Mouse (Mus musculus) frontal cortex, postnatal 10 days (tissue): ENCODE measurements at regions not wholly inside any gene's neighbourhood (a gene's known extent, or its start where the extent isn't known, plus 50 kb on each side); places are given as distances from the start of the nearest gene placed in this dataset.

ENCODE experiments used
- DNase-seq, 2 experiments: peaks; one replicate each; pipeline ENCODE4 v3.0.0; 2022; ENCODE audit warnings: low spot score in 2 of 2, mixed read lengths in 1 of 2

DNA sequence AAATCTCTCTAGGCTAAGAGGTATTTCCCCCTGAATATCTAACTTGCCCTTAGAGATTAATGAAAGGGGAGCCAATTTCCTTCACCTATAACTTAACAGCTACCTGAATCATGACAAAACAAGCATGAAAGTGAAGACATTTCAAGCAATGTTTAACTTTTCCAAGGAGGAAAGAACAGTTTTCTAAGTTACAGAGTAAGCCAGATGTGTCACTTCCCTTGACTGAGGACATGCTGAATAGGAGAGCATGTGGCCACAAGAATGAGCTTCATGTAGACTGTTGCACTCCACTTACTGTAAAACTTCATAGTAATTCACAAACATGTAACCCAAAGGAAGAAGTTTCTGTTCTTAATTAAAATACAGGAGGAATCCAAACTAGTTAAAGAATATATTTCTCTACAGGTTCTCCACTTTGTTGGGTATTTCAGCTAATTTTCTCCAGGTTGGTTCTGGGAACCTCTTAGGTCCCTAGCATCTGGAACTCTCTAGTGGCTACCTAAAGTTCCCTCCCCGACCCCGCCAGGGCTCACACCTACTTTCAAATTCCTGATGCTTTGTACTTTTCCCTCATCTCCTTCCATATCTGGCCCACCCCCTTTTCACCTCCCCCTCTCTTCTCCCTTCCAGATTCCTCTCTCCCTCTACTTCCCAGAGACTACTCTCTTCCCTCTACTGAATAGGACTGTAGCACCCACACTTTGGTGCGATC, 142.0 kb upstream of the Tyrp1 start:
- no peak for DNase-seq

DNA sequence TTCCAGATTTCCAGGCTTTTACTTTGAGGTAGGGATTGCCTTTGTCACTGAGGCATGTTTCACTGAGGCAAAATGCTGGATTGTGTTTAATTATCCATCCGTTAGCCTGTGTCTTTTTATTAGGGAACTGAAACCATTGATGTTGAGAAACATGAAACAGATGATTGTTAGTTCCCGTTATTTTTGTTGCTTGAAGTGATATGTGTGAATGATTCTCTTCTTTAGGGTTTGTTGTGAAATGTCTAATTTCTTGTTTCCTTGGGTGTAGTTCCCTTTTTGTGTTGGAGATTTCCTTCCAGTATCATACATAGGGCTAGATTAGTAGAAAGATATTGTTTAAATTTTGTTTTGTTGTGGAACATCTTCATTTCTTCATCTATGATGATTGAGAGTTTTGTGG, 121.2 kb upstream of the Tyrp1 start:
- DNase-seq = no peak

DNA sequence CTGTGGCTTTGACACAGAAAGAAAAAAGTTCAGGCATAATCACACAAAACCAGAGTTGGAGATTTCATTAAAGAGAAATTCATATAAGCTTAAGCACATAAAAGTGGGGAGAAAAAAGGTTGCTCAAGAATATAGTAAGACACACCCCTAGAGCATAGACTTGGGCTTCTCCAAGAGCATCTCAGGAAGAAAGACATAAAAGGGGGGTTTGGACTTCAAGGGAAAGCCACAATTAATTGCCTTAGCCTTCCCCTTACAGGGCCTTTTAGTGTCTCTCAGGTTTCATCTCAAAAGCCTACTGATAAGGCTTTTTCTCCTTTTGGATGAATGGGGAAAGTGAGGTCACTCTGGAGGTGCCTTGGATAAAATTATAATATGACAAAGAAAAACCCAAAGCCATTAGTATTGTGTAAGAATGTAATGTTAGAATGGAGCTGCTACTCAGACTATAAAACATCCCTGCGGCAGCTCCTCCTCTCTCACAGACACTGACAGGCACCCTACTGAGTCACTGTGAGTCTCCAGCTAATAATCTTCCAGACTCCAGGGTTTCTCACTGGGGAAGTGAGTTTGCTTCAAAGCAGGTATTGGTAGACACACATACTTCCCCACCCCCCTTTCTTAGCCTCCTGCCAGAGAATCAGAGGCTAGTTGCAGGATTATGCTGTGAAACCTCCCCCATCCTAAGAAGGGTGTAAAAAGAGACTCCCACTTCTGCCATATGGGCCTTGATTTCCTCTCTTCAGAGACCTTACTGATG, 88.8 kb upstream of the Tyrp1 start:
- no peak for DNase-seq

DNA sequence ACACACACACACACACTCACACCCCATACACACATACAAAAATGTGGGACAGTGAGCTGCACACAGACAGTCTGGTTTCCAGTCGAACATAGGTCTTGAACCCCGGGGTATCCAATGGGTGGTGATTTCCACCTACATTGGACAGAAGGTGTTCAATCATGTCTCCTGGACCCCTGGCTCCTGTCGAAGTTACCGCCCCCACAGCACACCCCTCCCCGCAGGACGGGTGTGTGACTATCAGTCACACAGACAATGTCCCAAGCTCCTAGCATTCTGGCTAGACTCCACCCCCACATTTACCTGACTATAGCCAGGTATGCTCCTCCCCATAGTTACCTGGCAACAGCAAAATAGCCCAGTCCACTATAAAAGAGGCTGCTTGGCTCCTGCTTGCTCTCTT, 81.7 kb upstream of the Tyrp1 start:
- DNase-seq = no peak

DNA sequence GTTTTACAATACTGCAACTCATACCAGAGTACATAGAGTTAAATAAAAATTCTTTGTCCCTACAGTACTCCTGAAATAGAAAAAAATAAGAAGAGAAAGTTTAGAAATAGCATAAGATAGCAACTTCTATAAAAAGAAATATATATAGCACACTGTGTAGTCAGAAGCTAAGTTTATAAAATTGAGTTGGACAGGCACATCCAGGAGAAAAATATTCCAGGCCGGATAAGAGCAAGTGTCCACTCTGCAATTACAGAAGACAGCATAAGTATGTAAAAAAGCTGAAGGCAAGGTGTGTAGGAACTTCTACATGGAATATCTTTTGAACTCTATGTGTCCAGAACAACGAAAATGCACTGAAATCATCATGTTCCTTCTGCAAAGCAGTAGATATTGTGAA, 77.8 kb upstream of the Tyrp1 start:
- DNase-seq = no peak

DNA sequence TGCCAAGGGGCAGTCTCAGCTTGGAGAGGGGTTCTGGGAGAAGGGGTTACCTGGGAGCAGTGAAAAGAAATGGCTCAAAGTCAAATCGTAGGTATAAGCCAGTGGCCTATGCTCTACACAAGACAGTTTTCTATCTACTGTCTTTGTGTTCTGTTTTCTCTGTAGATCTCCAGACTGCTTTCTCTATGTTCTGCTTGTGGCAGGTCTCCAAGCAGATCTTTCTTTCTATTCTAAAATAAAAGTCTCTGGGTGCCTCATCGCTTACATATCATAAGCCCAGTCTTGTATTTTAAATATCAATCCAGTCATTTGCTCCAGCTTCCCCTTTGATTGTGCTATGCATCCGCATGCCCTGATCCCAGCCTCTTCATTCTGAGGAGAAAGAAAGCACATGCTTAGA, 69.9 kb upstream of the Tyrp1 start:
- DNase-seq = no peak

DNA sequence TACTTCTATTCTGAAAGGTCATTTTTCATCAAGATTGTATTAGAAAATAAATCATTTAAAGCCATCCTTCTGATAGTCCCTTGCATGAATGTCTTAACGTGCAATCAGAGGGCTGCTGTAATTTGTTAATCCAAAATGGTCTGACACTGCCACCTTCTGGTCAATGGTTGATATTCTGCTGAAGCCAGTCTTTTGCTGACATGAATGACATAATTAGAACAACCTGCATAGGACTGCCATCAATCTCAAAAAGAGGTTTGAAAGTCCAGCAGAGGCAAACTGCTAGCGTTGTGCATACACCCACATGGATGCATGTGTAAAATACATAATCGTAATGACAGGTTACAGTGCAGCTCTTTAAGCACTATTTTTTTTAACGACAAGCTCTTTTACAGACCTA, 68.1 kb upstream of the Tyrp1 start:
- peak; percentile 28 to 61 for DNase-seq

DNA sequence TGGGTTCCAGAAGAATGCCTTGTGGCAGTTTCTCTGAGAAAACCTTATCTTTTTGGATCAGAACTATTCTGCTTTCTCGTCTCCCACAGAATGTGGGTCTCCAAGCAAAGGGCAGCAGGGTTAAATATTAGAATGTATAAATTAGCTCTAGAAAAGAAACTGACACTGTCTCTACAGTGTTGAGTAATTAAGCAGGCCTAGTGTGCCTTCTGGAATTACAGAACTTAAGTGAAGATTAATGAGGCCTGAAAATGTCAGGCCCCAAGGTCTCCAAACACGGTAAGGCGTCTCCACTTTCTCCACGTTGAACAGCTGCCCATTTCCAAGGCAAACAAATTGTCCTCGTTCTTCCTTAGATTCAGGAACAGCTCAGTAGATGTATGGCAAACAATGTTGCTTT, 66.5 kb upstream of the Tyrp1 start:
- no peak for DNase-seq
